Mouse (Mus musculus) gastrocnemius, adult 2 months (tissue): ENCODE measurements at regions not wholly inside any gene's neighbourhood (a gene's known extent, or its start where the extent isn't known, plus 50 kb on each side); places are given as distances from the start of the nearest gene placed in this dataset.

Experiments used
- DNase-seq: peaks from one replicate; pipeline ENCODE4 v3.0.0; 2022
- H3K27ac ChIP-seq: fragments of 200-600 bp; 2 replicates; pipeline ENCODE4 v1.8.1; 2022; ENCODE audit warnings: mild to moderate bottlenecking
- H3K4me3 ChIP-seq: fragments of 200-600 bp; 2 replicates; pipeline ENCODE4 v1.8.1; 2022; ENCODE audit warnings: mild to moderate bottlenecking, moderate library complexity
- CTCF ChIP-seq: fragments of 200-600 bp; IDR thresholded peaks from 2 replicates; pipeline ENCODE4 v1.8.1; 2022; ENCODE audit warnings: antibody characterized with exemption, mild to moderate bottlenecking, moderate library complexity
- intact Hi-C: fragments of 180-260 bp; cut with DNase I; formaldehyde crosslinking; loops from one replicate; pipeline ENCODE4 v1.15.1; 2025

- peak overlapping the region; percentile 26; the same call in 1 of the 2 replicates for H3K4me3 ChIP-seq
- DNase-seq, result peak; percentile 89
- no peak for TF ChIP-seq CTCF
- H3K27ac ChIP-seq, result peak overlapping the region; percentile 92
- intact Hi-C loops, result loop anchor here (5.0 kb wide), 1 partner anchor 379 kb away; no protein-coding TSS in a partner anchor
These were observed 73.7 kb upstream of the Fggy start for GRCm38 (mm10) chr4:95483571-95483970.

GRCm38 (mm10) chr4:95487323-95487722 lies 70.0 kb upstream of the Fggy start:
- H3K27ac ChIP-seq, result no peak overlapping the region; the same call in 1 of the 2 replicates
- TF ChIP-seq CTCF, result no peak
- H3K4me3 ChIP-seq, result no peak overlapping the region
- intact Hi-C loops, result no loop called here
- DNase-seq, result peak; percentile 28

GRCm38 (mm10) chr4:95487969-95488368 lies 69.3 kb upstream of the Fggy start:
- Histone ChIP-seq H3K4me3 (no peak overlapping the region), H3K27ac (no peak overlapping the region)
- no peak for TF ChIP-seq CTCF
- no peak for DNase-seq
- intact Hi-C loops, result no loop called here

DNA sequence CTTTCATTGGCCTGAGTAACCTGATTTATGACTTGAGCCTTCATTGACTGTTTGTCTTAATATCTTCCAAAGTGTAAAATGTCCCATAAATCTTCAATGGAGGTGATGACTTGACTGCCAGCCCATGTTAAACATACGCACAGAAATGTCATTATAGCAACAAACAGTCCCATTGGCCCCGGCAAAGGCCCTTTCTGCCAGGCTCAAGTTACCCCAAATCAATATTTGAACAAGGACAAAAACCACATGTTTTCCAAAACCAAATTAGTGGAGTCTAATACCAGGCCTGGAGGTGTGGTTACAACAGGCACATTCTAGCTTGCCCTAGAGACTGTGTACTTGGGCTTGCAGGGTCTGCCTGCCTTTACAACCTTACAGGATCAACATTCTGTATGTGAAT lies 68.2 kb upstream of the Fggy start:
- DNase-seq, result no peak

DNA sequence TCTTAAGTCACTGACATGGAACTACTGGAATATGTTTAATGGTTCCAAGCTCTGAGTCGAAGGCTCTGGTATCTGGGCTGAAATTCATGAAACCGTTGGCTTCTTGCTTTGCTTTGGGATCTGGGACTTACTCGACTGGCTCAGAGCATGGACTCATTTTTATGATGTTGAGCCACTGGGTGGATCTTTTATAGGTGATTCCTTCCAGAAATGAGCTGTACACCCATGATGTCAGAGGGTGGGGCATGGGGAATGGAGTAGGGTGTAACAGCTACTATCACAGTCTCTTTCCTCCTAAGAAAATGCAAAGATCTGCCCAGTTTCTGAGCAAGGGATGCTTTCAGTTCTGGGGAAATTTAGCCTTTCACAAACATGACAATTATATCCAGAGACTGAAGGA lies 57.0 kb upstream of the Fggy start:
- H3K4me3 ChIP-seq, result no peak overlapping the region
- TF ChIP-seq CTCF, result no peak
- DNase-seq, result peak; percentile 51
- peak overlapping the region; percentile 50 for H3K27ac ChIP-seq
- intact Hi-C loops, result loop anchor here (5.0 kb wide), 1 partner anchor 52 kb away; no protein-coding TSS in a partner anchor

More for the DNA sequence above, 68.2 kb upstream of the Fggy start:
- Histone ChIP-seq H3K4me3 (no peak overlapping the region), H3K27ac (no peak overlapping the region)
- no peak for TF ChIP-seq CTCF
- intact Hi-C loops, result no loop called here

- DNase-seq, result peak; percentile 51
- Histone ChIP-seq H3K27ac (no peak overlapping the region), H3K4me3 (no peak overlapping the region)
- TF ChIP-seq CTCF, result no peak
- intact Hi-C loops, result loop anchor here (5.0 kb wide), 1 partner anchor 51 kb away; no protein-coding TSS in a partner anchor
These were observed 56.1 kb upstream of the Fggy start for GRCm38 (mm10) chr4:95501164-95501563.

- H3K4me3 ChIP-seq, result no peak overlapping the region
- no peak for TF ChIP-seq CTCF
- intact Hi-C loops, result no loop called here
- no peak overlapping the region for H3K27ac ChIP-seq
- DNase-seq, result peak; percentile 20
These were observed 50.0 kb upstream of the Fggy start for GRCm38 (mm10) chr4:95507141-95507945.
